Mouse (Mus musculus) erythroblast, embryonic 14.5 days (primary cell): ENCODE measurements around the gene U2surp. TPM values are rescaled to one million over a fixed set of nuclear protein-coding genes. Genes with fewer than 3 reads are reported as not detected.

Experiments used
- H3K27me3 ChIP-seq: 2 replicates; pipeline ENCODE4 v1.6.1; 2012; ENCODE audit warnings: inconsistent platforms; ENCODE audit not compliant: control insufficient read depth
- H3K36me3 ChIP-seq: 2 replicates; pipeline ENCODE4 v1.6.1; 2012; ENCODE audit warnings: mild to moderate bottlenecking, inconsistent platforms; ENCODE audit not compliant: control insufficient read depth
- H3K4me1 ChIP-seq: 2 replicates; pipeline ENCODE4 v1.6.1; 2012; ENCODE audit warnings: inconsistent platforms; ENCODE audit not compliant: control insufficient read depth
- H3K4me3 ChIP-seq: replicated peaks from 2 replicates; pipeline ENCODE3; 2012; ENCODE audit warnings: moderate library complexity, mild to moderate bottlenecking, inconsistent platforms
- H3K9me3 ChIP-seq: 2 replicates; pipeline ENCODE4 v1.6.1; 2012; ENCODE audit warnings: low read length, inconsistent platforms, mixed read lengths; ENCODE audit not compliant: control insufficient read depth
- GATA1 ChIP-seq: IDR thresholded peaks from 2 replicates; pipeline ENCODE4 v1.6.1; 2012; ENCODE audit warnings: low read length, inconsistent platforms, mixed read lengths
- TAL1 ChIP-seq: IDR thresholded peaks from 3 replicates; pipeline ENCODE4 v1.6.1; 2012; ENCODE audit warnings: low read length, inconsistent platforms, mixed read lengths
- polyA plus RNA-seq: library from polyadenylated mRNA; stranded (reverse); fragments of >175 nt; gene quantifications from 2 replicates; pipeline ENCODE4 v1.2.3, GENCODE M21; 2012

U2surp gene
- polyA plus RNA-seq, 1 experiment: 0.69 TPM

- Histone ChIP-seq H3K4me3 (no peak overlapping the region), H3K4me1 (no peaks in the 10 kb centered on the region), H3K27me3 (peaks cover 60% of the 10 kb centered on the region), H3K9me3 (peaks cover 3% of the 10 kb centered on the region; the same call in 1 of the 2 replicates), H3K36me3 (no peaks in the 10 kb centered on the region)
- TF ChIP-seq GATA1 (no peak), TAL1 (no peak)
Measured at GRCm38 (mm10) chr9:95407586-95408220, 104.1 kb downstream of the U2surp start.

Other genes starting within 250 kb of the U2surp start
- 0.01 TPM in 2 replicates for gene Chst2, start 105.3 kb downstream of the U2surp start, polyA plus RNA-seq
- gene Paqr9, start 47.7 kb upstream of the U2surp start, polyA plus RNA-seq: 0.32 and 0.41 TPM in 2 replicates
- gene Pcolce2, start 125.6 kb upstream of the U2surp start, polyA plus RNA-seq: not detected in 2 replicates
- not detected in 2 replicates for gene Trpc1, start 238.4 kb upstream of the U2surp start, polyA plus RNA-seq